Mouse (Mus musculus) ovary, adult 18-20 months (tissue): ENCODE measurements around the gene Gm21964.

Experiments used
- DNase-seq: peaks from one replicate; pipeline ENCODE4 v3.0.0; 2022; ENCODE audit warnings: low spot score, mixed read lengths

Gene Gm21964

DNA sequence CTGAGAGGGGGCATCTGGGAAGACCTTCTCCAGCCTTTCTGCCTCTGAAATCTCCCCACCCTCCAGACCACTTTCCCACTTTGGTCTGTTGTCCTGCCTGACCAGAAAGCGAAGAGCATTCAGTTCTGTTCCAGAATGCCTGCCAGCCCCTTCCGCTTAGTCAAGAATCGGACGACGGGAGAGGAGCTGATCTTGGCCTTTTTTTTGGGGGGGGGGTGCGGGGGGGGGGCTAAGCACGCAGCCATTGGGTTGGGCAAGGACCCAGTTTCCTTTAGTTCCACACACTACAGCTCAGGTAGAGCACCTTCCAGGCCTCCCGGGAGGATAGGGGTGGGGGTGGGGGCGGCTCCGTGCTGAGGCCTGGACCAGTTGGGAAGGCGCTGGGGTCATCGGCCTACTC is at the start of gene Gm21964:
TSS of gene Gm21964 (plus strand) at position 301 of the 400 bp plus-strand sequence.
- DNase-seq: no peak

DNA sequence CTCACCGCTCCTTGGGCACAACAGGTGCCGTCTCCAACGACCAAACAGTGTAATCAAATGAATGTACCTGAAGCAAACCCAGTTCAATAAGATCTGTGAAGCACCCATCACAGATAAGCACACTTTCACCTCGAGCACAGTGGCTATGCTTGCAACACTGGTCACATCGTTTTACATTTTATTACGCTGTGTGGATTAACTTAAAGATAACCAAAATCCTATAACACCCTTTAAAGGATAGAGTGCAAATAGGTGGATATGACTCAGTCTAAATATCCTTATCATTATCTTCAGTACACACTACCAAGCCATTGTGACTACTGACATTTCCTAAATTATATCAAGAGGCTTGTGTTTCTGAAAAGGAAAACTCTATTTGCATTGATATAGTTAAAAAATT is 49.8 kb upstream of the Gm21964 start:
- no peak for DNase-seq

DNA sequence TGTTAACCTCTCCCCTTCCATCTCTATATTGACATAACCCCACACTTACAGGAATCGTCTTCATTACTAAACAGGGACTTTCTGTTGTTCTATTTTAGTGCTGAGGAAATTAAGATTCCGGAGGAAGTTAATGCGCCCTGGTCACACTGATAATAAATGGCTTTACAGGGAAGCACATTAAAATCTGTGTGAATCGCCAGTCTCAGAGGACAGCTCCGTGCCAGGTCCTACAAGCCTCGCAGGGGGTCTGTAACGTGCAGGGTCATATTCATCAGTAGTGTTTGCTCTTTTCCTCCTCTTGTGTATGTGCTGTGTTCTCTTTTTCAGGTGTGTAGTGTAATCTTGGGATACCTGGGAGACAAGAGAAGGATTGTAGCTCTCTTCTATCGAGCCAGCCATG is 42.8 kb upstream of the Gm21964 start:
- DNase-seq: no peak

DNA sequence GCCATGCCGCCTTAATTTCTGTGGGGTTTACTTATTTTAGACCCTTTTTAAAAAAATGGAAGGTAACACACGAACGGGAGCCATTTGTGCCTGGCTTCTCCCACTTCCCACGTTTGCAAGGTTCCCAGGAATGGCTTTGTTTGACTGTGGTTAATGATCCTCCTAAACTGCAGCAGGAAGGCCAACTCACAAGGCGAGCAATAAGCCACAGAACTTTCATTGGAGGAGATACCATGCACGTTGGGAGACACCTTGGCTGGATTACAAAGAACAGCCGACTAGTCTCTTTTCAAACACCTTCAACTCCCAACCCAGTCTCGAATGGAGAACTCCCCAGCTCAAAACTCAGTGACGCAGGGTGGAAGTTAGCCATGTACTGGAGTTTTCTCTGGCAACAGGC is 36.8 kb upstream of the Gm21964 start:
- no peak for DNase-seq

DNA sequence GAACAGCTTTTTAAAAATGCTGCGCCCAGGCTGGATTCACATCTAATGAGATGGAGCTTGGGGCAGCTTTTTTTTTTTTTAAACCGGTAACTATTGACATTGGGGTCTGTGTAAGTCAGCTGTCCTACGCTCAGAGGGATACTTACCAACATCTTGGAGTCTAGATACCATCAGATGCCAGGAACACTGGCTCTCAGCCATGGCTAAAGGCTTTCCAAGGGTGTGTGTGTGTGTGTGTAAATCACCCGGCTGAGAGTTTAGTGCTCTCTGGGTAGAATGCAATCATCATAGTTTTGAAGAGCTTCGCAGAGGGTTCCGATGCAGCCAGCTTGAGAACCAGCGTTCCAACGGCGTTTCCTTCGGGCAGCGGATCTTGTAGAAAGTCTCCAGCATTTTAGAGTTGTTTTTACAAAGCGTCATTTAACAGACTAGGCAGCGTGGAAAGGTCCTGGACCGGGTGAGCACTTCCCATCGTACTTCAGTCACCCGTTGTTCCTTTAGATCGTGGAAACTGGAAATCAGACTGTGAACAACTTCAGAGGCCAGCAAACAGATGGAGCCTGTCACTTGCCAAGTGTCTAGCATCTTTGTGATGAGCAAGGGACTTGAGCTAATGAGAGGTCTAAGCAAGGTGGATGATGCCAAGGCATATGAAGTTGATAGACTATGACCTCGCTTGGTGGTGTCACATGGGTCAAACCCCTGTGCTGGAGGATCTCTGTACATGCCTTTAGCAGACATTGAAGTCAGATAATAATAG is 36.2 kb upstream of the Gm21964 start:
- DNase-seq: no peak

DNA sequence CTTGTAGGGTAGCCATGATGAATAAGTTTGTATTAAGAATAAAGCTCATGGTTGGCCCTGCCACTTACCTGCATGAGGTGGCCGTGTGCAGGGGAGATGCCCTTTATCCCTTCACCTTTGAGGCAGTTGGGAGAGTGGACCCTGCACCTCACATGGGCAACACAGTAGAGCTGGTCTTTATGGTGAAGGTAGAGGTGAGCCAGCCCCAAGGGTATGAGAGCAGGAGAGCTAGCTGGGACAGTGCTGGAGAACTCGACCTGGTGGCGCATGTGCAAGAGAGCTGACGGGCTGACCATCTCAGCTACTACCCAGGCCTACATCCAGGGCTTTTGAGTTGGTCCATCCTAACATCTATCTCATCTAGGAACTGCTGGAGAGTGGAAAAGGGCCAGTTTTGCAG is 35.3 kb upstream of the Gm21964 start:
- no peak for DNase-seq

DNA sequence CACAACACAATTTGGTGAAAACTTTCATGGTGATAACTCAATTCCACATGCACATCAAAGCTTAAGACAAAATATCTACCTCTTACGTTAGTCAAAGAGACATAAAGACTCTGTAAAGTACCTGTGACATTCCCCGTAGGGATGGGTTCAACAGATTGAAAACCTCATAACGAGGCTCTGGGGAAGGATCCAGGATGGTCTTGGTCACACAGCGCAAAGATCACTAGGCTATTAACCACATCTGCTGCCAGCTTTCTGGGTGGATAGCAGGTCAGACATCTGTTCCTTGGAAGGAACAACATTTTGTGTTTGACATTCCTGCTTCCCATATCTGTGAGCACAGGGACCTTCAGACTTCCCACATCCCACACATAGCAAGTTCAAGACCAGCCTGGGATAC is 31.3 kb upstream of the Gm21964 start:
- DNase-seq: no peak

DNA sequence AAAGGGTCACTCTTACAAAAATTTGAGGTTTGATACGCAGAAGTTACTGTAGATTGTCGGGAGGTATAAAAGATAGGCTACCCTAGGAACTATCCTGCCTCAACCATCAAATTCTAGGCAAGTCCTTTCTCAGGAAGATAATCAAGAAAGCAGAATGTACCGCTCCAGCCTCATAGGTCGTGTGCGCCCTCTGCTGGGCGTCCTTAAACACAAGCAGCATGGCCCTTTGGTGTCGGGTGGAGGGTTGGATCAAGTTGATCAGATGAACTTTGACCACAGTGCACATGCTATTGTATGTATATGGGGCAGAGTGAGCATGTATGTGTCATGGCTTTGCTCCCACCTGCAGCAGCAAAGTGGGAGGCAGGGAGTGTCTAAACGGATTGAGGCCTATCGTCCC is 29.4 kb upstream of the Gm21964 start:
- no peak for DNase-seq

DNA sequence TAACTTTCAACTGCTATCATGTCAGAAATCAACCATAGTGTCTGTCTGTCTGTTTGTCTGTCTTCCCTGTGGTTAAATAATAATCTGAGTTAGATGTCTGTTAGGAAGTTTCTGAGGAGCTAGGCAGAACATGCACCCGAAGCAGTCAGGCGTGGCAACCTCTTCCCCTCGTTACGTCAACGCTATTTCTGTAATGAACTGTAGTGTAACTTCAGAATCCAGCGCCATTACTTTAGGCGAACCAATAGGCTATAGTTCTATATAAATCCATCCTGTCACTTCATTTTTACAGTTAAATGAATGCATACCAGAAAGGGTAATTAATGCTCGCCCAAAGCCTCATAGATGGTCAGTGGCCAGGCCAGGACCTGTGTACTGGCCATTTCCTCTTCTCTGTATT is 26.5 kb upstream of the Gm21964 start:
- DNase-seq: no peak

DNA sequence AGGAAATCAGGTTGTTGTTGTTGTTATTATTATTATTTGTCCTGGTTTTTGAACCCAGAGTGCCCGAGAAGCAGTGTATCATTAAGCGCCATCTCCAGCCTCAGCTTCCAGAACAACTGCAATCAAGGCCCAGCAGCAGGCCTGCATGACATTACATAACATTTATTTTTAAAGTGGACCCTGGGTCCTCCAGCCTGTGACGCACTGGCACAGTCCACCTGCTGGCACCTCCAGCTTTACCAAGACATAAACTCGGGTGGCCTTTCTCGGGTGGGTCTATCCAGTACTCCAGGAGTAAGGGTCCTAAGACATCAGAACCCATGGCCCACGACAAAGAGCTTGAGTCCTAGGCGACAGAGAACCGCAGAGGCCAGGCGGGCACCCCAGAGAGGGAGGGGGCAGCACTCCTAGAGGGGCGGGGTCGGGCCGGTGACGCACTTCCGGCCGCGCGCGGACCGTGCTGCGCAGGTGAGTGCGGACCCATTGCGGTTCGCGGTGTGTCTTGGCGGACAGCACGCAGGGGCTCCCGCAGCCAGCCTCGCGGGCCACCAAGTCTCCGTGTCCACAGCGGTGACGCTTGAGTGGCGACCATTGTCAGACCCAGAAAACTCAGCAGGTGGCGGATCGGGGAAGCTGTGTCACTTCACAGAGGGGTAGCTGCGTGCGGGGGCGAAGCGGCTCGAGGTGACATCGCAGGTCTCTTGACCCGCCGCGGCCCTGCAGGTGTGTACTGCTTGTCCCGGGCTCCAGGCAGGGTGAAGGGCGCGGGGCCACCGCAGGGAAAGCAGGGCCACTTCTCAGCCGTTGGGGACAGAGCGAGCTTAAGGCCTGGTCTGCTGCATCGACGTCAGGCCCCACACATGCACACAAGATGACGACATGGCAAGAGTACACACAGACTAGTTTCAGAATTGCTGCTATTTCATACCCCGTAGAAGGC is 21.5 kb upstream of the Gm21964 start, which contains the start of gene Zfp612:
TSS of gene Zfp612 (plus strand) at position 465 of the 940 bp plus-strand sequence.
- DNase-seq: peak; percentile 46

DNA sequence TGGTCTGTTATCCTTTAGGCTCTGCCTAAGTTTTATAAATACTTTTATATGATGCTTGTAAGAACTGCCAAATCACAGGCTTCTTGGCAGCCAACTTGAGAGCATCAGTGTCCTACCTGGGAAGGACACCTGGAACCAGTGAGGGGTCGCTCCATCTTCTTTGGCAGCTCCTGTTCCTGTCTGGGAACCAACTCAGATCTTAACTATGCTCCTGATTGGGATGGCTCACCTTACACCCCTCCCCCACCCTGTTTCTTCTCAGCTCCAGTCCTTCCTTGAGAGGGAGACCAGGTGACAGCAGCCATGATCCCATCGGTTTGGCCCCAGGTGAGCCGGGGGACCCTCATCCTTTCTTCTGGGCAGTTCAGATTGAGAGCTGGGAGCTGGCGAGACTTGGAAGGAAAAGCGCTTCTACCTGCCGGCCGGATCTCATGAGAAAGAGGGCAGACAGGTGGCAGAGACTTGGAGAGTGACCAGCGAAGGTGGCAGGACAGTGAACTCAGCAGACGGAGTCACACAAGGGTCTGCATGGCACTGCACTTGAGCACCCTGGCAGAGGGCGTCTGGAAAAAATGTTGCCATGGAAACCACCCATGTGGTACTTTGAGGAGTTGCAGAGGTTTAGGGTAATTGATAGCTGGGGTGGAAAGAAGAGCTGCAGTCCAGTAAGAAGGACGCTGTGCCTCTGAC is 18.4 kb upstream of the Gm21964 start:
- DNase-seq: no peak

DNA sequence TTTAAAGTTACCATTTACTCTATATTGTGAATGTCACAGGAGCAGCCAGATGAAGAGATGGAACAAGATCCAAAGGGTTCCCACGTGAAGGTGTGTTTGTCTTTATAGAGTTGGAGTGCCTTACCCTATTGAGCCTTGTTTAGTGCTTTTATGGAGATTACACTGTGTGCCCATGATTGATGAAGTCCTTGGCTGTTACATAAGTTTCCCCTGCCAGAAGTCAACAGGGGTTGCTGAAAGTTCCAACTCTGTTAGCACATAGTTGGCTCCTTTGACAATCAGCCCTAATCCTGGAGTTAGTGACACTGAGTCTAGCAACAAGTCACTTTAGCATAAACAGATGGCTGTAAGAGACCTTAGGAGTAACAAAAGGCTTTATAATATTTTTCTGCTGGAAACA is 9.1 kb upstream of the Gm21964 start:
- DNase-seq: no peak

DNA sequence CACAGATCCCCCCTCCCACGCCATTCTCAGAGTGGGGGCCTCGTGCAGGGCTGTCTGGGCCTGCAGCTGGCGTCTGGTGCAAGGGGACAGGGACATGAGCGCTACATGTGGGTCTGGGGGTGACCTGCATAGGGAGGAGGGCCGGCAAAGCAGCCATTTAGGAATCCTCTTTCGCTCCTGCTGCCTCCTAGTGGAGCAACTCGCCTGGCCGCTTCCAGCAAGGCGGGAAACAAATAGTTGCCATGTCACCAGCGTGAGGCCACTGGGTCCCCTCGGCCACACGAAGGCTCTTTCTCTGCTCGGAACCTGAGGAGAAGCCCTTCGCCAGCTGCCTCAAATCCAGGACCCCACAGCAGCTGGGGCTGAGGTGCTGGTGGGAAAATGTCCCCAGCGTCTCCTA is 669 bp downstream of the Gm21964 start:
- no peak for DNase-seq

DNA sequence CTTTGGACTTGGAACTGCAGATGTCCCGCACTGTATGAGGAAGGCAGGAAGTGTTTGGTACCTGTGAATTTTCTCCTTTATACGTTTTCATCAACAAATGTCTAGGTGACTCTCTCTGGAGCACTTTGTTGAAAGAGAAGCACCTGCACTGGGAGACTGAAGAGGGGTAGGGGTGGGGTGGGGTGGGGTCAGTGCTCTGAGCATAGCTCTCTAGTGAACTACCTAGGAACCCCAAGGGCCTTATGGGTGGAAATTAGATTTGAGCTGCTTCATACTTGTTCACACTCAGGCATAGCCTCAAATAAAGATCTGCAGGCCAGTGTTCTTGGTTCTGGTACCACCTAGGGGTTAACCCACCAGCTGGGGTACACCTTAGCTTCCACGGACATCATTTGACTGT is 1.6 kb downstream of the Gm21964 start, which contains the start of gene Gm17720:
TSS of gene Gm17720 (minus strand) at position 101 of the 400 bp plus-strand sequence.
- no peak for DNase-seq

DNA sequence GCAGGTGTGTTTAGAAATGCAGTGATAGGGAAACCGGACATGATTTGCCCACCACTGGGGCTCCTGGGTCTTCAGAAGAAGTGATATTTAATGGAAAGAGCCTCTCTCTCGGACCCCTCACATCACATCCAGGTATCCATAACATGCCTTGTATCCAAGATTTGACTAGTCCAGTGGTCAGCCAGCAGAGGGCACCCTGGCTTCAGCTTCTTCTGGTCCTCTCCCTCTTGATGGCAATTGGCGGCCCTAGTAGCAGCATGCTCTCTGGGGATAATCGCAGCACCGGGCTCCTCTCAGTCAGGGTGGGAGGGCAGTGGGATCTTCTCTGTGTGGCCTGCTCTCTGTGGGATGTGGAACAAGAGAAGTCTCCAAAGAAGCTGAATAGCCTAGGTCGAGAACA is 18.7 kb downstream of the Gm21964 start:
- no peak for DNase-seq

DNA sequence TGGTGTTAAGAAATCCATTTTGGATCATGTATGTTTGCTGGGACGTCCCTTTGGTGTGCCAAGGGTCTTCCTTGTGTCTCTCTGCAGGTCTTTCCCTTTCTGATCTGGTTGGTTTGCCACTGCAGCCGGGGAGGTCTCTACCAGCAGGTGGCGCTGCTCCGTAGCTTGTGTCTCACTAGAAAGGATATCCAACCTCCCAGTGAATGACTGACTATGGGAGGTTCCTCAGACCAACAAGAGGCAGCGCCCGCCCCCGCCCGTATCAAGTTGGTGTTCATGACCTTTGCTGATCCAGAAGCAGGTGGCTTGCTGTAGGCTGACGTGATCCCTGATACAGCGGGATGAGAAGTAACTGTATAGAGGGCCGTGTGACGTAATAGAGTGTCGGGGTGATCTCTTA is 29.5 kb downstream of the Gm21964 start:
- peak; percentile 8 for DNase-seq

DNA sequence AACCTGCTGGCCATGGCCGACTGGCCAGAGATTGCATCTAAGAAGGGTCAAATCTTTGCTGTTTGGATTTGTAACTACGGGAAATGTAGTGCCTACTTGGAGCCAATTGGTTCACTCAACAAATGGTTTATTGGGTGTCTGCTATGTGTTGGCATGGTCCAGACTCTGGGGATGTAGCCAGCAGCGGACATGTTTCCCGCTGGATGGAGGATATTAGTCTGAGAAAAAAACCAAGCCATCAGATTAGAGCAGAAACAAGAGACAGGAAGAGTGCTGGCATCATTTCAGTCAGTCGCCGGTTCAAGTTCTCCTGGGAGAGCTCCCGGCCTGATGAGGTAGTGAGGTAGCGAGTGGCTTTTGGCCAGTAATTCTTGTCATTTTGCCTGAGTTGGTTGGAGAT is 33.2 kb downstream of the Gm21964 start:
- no peak for DNase-seq

DNA sequence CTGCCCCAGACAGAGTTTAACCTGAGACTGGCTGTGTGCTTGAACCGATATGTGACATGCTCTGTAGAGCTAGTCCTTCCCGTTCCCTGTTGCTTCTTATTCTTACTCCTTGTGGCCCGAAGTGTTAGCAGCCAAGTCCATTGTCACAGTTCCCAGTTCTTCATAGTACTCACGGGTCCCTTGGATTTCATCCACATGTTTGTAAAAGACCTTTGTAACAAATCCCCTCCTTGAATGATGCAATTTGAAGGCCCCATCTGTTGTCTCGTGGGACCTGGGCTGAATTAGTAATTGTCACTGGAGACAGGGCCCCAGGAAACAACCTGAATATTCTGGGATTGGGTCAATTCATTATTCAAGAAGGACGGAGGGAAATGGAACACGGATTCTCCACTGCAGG is 34.5 kb downstream of the Gm21964 start:
- DNase-seq: no peak

DNA sequence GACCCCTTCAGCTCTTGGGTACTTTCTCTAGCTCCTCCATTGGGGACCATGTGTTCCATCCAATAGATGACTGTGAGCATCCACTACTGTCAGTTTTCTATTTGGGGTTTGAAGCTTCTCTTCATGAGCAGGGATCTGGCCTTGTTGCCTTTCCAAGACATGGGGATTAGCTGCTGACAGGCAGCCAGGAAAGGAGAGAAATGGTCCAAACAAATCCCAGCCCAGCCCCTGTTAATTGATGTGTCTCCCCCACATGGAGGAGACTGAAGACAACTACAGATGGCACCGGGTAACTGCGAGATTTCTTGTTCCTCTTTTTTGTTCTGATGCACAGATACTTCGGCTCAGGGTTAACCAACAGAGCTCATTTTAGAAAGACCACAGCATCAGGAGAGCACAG is 39.1 kb downstream of the Gm21964 start:
- DNase-seq: no peak

DNA sequence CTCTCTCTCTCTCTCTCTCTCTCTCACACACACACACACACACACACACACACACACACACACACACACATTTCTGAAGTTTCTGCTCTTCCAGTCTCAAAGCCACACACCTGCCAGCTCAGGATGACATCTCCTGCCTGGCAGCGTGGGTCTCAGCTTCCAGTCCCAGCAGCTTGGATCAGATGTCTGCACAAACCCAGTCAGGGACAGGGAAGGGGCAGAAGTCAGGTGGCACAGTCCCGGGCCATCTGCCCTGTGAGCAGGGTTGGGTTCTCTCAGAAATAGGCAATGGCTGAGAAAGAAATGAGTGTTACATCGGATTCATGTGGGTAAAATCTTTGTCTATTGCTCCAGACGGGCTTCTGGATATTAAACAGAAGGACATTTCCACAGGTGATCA is 39.8 kb downstream of the Gm21964 start:
- no peak for DNase-seq

DNA sequence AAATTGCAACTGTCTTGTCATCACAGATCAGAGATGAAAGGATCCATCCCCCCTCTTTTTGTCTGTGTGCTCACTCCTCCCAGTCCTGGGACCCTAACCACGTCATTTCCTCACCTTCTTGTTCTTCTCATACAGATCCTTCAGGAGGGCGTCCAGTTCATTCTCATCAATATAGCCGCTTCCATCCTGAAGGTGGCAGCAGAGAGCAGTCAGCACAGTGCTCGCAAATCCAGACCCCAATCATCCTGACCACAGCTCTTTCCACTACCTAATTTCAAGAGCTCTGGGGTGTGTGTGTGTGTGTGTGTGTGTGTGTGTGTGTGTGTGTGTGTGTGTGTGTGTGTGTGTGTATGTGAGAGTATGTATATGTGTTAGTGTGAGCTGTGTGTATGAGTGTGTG is 44.5 kb downstream of the Gm21964 start:
- DNase-seq: no peak

DNA sequence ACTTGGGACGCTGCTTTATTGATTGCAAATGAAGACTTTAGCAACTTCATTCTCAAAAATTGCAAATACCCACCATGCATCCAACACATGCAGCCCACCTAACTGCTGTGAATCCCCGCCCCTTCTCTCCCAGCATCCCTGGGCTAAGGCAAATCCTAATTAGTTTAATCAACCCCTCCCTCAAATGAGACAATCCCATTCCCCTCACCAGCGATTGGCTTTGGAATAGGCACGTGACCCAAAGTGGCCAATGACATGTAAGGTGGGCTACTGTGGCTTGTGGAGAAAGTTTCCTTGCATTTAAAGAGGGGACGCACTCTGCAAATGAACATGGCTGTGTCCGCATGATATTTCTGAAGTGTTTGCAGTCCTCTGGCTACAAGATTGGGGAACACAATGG is 51.9 kb downstream of the Gm21964 start:
- DNase-seq: no peak
